Mouse (Mus musculus) CH12.LX (cell line): ENCODE data around the gene Larp1. TPM values are rescaled to one million over a fixed set of nuclear protein-coding genes. Genes with fewer than 3 reads are reported as not detected.

ENCODE experiments used
- DNase-seq: peaks from one replicate; pipeline ENCODE4 v3.0.0-alpha.2; 2013; ENCODE audit errors: extremely low read depth
- H3K27ac ChIP-seq: 2 replicates; pipeline ENCODE4 v1.5.1; 2012; ENCODE audit warnings: low read depth, mild to moderate bottlenecking, control low read depth, moderate library complexity; ENCODE audit not compliant: insufficient read depth
- H3K27me3 ChIP-seq: replicated peaks from 2 replicates; pipeline ENCODE3; 2012; ENCODE audit warnings: inconsistent platforms
- H3K36me3 ChIP-seq, 2 experiments: replicated peaks in 1 of 2; 2 replicates each; pipeline versions ENCODE3 to v1.6.1; 2012; ENCODE audit warnings: inconsistent platforms in 1 of 2, low read length in 1 of 2, mild to moderate bottlenecking in 1 of 2, mixed read lengths in 1 of 2, moderate library complexity in 1 of 2; ENCODE audit not compliant: control insufficient read depth in 1 of 2, insufficient read depth in 1 of 2
- H3K4me1 ChIP-seq, 2 experiments: 2 replicates each; pipeline ENCODE4 v1.6.1; 2012; ENCODE audit warnings: inconsistent platforms in 1 of 2, moderate library complexity in 1 of 2; ENCODE audit not compliant: insufficient read depth in 2 of 2, control insufficient read depth in 1 of 2
- H3K4me2 ChIP-seq: 2 replicates; pipeline ENCODE4 v1.6.1; 2012; ENCODE audit warnings: low read depth, mild to moderate bottlenecking, control low read depth; ENCODE audit not compliant: poor library complexity, insufficient read depth, severe bottlenecking
- H3K4me3 ChIP-seq, 3 experiments: fragments of 150-350 bp in 1 of 3; sonication (generic) in 1 of 3; replicated peaks in 1 of 3; 2 replicates each; pipeline versions ENCODE3 to v1.5.1; 2011 to 2012; ENCODE audit warnings: low read depth in 2 of 3, low read length in 2 of 3, mild to moderate bottlenecking in 2 of 3, moderate library complexity in 2 of 3, control low read depth in 1 of 3, improper control_type of control experiment in 1 of 3, inconsistent platforms in 1 of 3, mixed read lengths in 1 of 3; ENCODE audit not compliant: poor library complexity in 1 of 3
- H3K79me2 ChIP-seq: replicated peaks from 2 replicates; pipeline ENCODE4 v1.6.1; 2012; ENCODE audit warnings: mild to moderate bottlenecking, moderate library complexity; ENCODE audit not compliant: control insufficient read depth, poor library complexity, insufficient read depth, severe bottlenecking; ENCODE audit errors: extremely low read depth
- H3K9ac ChIP-seq: 2 replicates; pipeline ENCODE4 v1.6.1; 2012; ENCODE audit warnings: low read depth, mild to moderate bottlenecking, control low read depth, moderate library complexity; ENCODE audit not compliant: insufficient read depth
- H3K9me3 ChIP-seq: replicated peaks from 2 replicates; pipeline ENCODE3; 2012; ENCODE audit warnings: low read length, inconsistent platforms, mixed read lengths
- CHD2 ChIP-seq: IDR thresholded peaks from 2 replicates; pipeline ENCODE4 v1.6.1; 2011; ENCODE audit warnings: low read length, improper control_type of control experiment
- CTCF ChIP-seq, 2 experiments: IDR thresholded peaks in 1 of 2; conservative IDR thresholded peaks in 1 of 2; 2 replicates each; pipeline ENCODE4 v1.5.1; 2011 to 2012; ENCODE audit warnings: low read depth in 2 of 2, low read length in 2 of 2, improper control_type of control experiment in 1 of 2, inconsistent platforms in 1 of 2, mild to moderate bottlenecking in 1 of 2, moderate library complexity in 1 of 2
- E2F4 ChIP-seq: IDR thresholded peaks from 2 replicates; pipeline ENCODE4 v1.6.1; 2011; ENCODE audit warnings: low read depth, low read length, improper control_type of control experiment; ENCODE audit not compliant: insufficient replicate concordance
- ELF1 ChIP-seq: IDR thresholded peaks from 2 replicates; pipeline ENCODE4 v1.6.1; 2014; ENCODE audit warnings: low read depth, mild to moderate bottlenecking, inconsistent platforms, low read length, improper control_type of control experiment
- HCFC1 ChIP-seq: IDR thresholded peaks from 2 replicates; pipeline ENCODE4 v1.6.1; 2012; ENCODE audit warnings: low read depth, mild to moderate bottlenecking, inconsistent platforms, low read length, improper control_type of control experiment
- IRF4 ChIP-seq: IDR thresholded peaks from 2 replicates; pipeline ENCODE4 v1.6.1; 2014; ENCODE audit warnings: low read depth, mild to moderate bottlenecking, inconsistent platforms, low read length, improper control_type of control experiment
- KAT2A ChIP-seq: IDR thresholded peaks from 2 replicates; pipeline ENCODE4 v1.6.1; 2012; ENCODE audit warnings: low read length, improper control_type of control experiment, inconsistent platforms; ENCODE audit not compliant: insufficient replicate concordance
- MAFK ChIP-seq: IDR thresholded peaks from 2 replicates; pipeline ENCODE4 v1.6.1; 2011; ENCODE audit warnings: low read length, improper control_type of control experiment; ENCODE audit not compliant: insufficient replicate concordance
- MAX ChIP-seq: IDR thresholded peaks from 2 replicates; pipeline ENCODE4 v1.6.1; 2011; ENCODE audit warnings: low read length, improper control_type of control experiment
- MXI1 ChIP-seq: IDR thresholded peaks from 2 replicates; pipeline ENCODE4 v1.6.1; 2011; ENCODE audit warnings: mild to moderate bottlenecking, low read depth, low read length, improper control_type of control experiment
- NELFE ChIP-seq: IDR thresholded peaks from 2 replicates; pipeline ENCODE4 v1.6.1; 2011; ENCODE audit warnings: low read depth, low read length, improper control_type of control experiment
- NRF1 ChIP-seq: IDR thresholded peaks from 2 replicates; pipeline ENCODE4 v1.6.1; 2014; ENCODE audit warnings: low read depth, mild to moderate bottlenecking, inconsistent platforms, low read length, improper control_type of control experiment, moderate library complexity
- PAX5 ChIP-seq: IDR thresholded peaks from 2 replicates; pipeline ENCODE4 v1.6.1; 2012; ENCODE audit warnings: low read length, inconsistent platforms, mixed read lengths
- POLR2A ChIP-seq: IDR thresholded peaks from 2 replicates; pipeline ENCODE4 v1.6.1; 2011; ENCODE audit warnings: low read depth, mild to moderate bottlenecking, improper control_type of control experiment, low read length
- POLR2AphosphoS2 ChIP-seq: IDR thresholded peaks from 2 replicates; pipeline ENCODE4 v1.6.1; 2011; ENCODE audit warnings: low read depth, low read length, improper control_type of control experiment
- RAD21 ChIP-seq: IDR thresholded peaks from 2 replicates; pipeline ENCODE4 v1.6.1; 2011; ENCODE audit warnings: low read depth, mild to moderate bottlenecking, low read length, improper control_type of control experiment, moderate library complexity
- RCOR1 ChIP-seq: conservative IDR thresholded peaks from 2 replicates; pipeline ENCODE4 v1.6.1; 2012; ENCODE audit warnings: low read depth, mild to moderate bottlenecking, inconsistent platforms, low read length, improper control_type of control experiment
- SMC3 ChIP-seq: IDR thresholded peaks from 2 replicates; pipeline ENCODE4 v1.6.1; 2011; ENCODE audit warnings: low read depth, low read length, improper control_type of control experiment
- TBP ChIP-seq: conservative IDR thresholded peaks from 2 replicates; pipeline ENCODE4 v1.6.1; 2011; ENCODE audit warnings: low read depth, low read length, improper control_type of control experiment
- TCF12 ChIP-seq: IDR thresholded peaks from 2 replicates; pipeline ENCODE4 v1.6.1; 2014; ENCODE audit warnings: low read depth, mild to moderate bottlenecking, inconsistent platforms, low read length, improper control_type of control experiment
- UBTF ChIP-seq: IDR thresholded peaks from 2 replicates; pipeline ENCODE4 v1.6.1; 2012; ENCODE audit warnings: low read depth, mild to moderate bottlenecking, inconsistent platforms, low read length, improper control_type of control experiment, moderate library complexity
- USF1 ChIP-seq: IDR thresholded peaks from 2 replicates; pipeline ENCODE4 v1.6.1; 2014; ENCODE audit warnings: low read depth, mild to moderate bottlenecking, inconsistent platforms, low read length, improper control_type of control experiment
- USF2 ChIP-seq: conservative IDR thresholded peaks from 2 replicates; pipeline ENCODE4 v1.6.1; 2011; ENCODE audit warnings: low read depth, low read length, improper control_type of control experiment
- ZKSCAN1 ChIP-seq: IDR thresholded peaks from 2 replicates; pipeline ENCODE4 v1.6.1; 2012; ENCODE audit warnings: low read depth, inconsistent platforms, low read length, improper control_type of control experiment, borderline replicate concordance
- ZNF384 ChIP-seq: IDR thresholded peaks from 2 replicates; pipeline ENCODE4 v1.6.1; 2012; ENCODE audit warnings: low read depth, low read length, improper control_type of control experiment, inconsistent platforms
- dilution Hi-C: fragments of 300-500 bp; cut with MboI; formaldehyde crosslinking; loops from 2 replicates; pipeline ENCODE4 v1.14.3; 2020; ENCODE audit warnings: low sequenced_read_pairs; ENCODE audit not compliant: extremely low pct_unique_long_range_greater_than_20kb, extremely low pct_ligation_motif_present
- in situ Hi-C: fragments of 300-500 bp; cut with MboI; formaldehyde crosslinking; loops from 3 replicates; pipeline ENCODE4 v1.14.3; 2019; ENCODE audit warnings: low sequenced_read_pairs, low pct_ligation_motif_present, low pct_unique_long_range_greater_than_20kb, mixed read lengths
- polyA plus RNA-seq: library from polyadenylated mRNA; unstranded; fragments of >175 nt; gene quantifications from 2 replicates; pipeline ENCODE4 v1.2.1, GENCODE M21; 2012; ENCODE audit warnings: low read depth; ENCODE audit not compliant: insufficient read length
- total RNA-seq, 2 experiments: library from RNA; depleted of rRNA; stranded (reverse); fragments of 300-350 nt in 1 of 2; fragments of >200 nt in 1 of 2; gene quantifications; 2 replicates each; pipeline ENCODE4 v1.2.3; 2012 to 2014

The Larp1 gene
- total and polyA plus RNA-seq, 3 experiments: 38.2 to 284 (median 94.1) TPM

DNA sequence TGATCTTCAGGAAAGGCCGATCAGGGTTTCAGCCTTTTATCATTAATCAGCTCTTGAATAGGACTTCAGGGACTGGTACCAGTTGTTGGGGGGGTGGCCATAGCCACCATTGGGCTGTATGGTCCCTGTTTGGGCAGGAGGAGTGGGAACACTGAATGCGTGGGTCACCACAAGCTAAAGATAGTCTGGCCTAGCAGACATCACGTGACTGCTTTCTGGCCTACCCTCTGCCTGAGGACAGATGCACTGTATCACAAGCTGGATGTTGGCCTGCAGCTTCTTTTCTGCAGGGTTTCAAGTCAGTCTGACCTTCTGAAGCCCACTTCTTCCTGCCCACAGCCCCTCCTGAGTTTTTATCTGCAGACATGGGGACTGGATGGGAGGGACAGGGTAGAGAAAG, 24.8 kb downstream of the Larp1 start (continued):
- peak; percentile 79 for TF ChIP-seq USF1
- TF ChIP-seq POLR2A: no peak
- no peak for TF ChIP-seq UBTF
- no peak for TF ChIP-seq POLR2AphosphoS2
- TF ChIP-seq HCFC1: no peak
- peak; percentile 50; the same call in 1 of the 2 replicates for TF ChIP-seq MAX
- no peak for TF ChIP-seq E2F4
- no peak for TF ChIP-seq NELFE
- no peak for TF ChIP-seq MXI1

DNA sequence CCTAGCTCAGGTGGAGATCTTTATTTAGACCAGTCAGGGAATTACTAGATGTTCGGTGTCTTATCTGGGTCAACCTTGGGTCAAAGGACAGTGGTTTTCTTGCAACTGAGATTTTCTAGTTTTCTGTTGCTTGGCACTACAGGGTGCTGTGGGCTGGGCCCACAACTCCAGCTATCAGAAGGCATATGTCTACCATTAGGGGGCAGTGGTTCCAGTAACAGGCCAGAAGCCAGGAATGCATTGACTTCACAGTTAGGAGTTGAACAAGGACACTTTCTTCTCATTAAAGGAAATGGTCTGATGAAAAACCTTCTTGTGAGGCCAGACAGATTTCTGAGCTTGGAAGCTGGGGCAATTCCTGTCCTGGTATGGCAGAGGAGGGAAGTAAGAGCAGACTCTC, 30.2 kb downstream of the Larp1 start:
- DNase-seq: peak; percentile 52
- no peak overlapping the region for H3K27ac ChIP-seq
- in situ Hi-C loops: no loop called here
- dilution Hi-C loops: no loop called here
- H3K9me3 ChIP-seq: no peaks in the 10 kb centered on the region
- H3K27me3 ChIP-seq: no peaks in the 10 kb centered on the region
- no peak overlapping the region for H3K4me3 ChIP-seq
- no peak overlapping the region for H3K4me2 ChIP-seq
- peak; percentile 12; the same call in 1 of the 2 replicates for TF ChIP-seq SMC3
- peak; percentile 41 to 69; a peak in 3 of 4 replicates for TF ChIP-seq CTCF (conservative IDR thresholded peaks at IDR 0.05 in 1 of 2, IDR thresholded peaks at IDR 0.05 in 1 of 2; ENCODE audit: low read depth in 2 of 2, low read length in 2 of 2)
- TF ChIP-seq CHD2: no peak
- peaks cover 33 to 84% of the 10 kb centered on the region in 2 experiments for H3K36me3 ChIP-seq
- H3K79me2 ChIP-seq: peaks cover 92% of the 10 kb centered on the region
- H3K9ac ChIP-seq: no peak overlapping the region
- H3K4me1 ChIP-seq: peaks cover 9 to 57% of the 10 kb centered on the region in 2 experiments; a peak in 3 of 4 replicates

DNA sequence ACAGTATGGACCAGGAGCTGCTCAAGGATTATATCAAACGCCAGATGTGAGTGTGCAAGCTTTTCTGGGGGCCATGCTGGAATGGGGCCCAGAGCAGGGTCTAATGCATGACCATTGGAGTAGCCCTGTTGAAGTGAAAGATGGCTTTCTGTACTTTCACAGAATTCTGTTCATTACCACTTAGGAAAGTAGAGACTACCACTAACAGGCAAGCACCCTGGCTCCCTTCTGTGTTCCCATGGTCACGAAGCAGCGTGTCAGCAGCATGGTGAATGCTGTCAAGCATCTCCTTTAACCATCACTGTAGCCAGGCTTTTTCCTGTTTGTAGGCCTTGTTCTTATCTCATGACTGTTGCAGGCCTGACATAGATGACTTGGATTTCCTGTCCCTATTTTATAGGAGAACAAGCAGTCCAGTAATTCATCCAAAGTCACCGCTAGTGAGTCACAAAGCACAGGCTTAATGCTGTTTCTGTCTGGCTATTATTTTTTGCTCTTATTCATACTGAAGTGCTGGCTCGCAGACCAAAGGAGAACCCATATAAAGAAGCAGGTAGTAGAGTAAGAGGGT, 34.1 kb downstream of the Larp1 start:
- H3K4me2 ChIP-seq: no peak overlapping the region
- in situ Hi-C loops (no loop called here), dilution Hi-C loops (no loop called here)
- no peak overlapping the region for H3K27ac ChIP-seq
- H3K4me1 ChIP-seq: peaks cover 0 to 20% of the 10 kb centered on the region in 2 experiments; a peak in 2 of 4 replicates
- H3K27me3 ChIP-seq: no peaks in the 10 kb centered on the region
- no peak overlapping the region for H3K9ac ChIP-seq
- no peak for DNase-seq
- H3K9me3 ChIP-seq: no peaks in the 10 kb centered on the region
- TF ChIP-seq MAFK (no peak), ELF1 (no peak), TCF12 (no peak), RCOR1 (no peak), USF2 (no peak), POLR2AphosphoS2 (no peak), UBTF (no peak), IRF4 (no peak), PAX5 (no peak), NRF1 (no peak), RAD21 (no peak), ZKSCAN1 (no peak), TBP (no peak), ZNF384 (no peak), SMC3 (no peak), POLR2A (no peak), CTCF (conservative IDR thresholded peaks at IDR 0.05 in 1 of 2, IDR thresholded peaks at IDR 0.05 in 1 of 2; ENCODE audit: low read depth in 2 of 2, low read length in 2 of 2) (no peak), KAT2A (no peak)
- H3K79me2 ChIP-seq: peaks cover 77% of the 10 kb centered on the region
- H3K36me3 ChIP-seq: peaks cover 62 to 87% of the 10 kb centered on the region in 2 experiments
- no peak overlapping the region for H3K4me3 ChIP-seq
